Mouse (Mus musculus) intestine, embryonic 15.5 days (tissue): Measurements from ENCODE around the gene Tatdn3. TPM values are rescaled to one million over a fixed set of nuclear protein-coding genes. Genes with fewer than 3 reads are reported as not detected.

ENCODE experiments used
- ATAC-seq: fragments of 200-750 bp; cut with Nextera tagmentation; 2 replicates; pipeline ENCODE4 v1.8.0; 2017; ENCODE audit warnings: moderate TSS enrichment, moderate library complexity
- H3K27ac ChIP-seq: fragments of 300-500 bp; sonication (generic); 2 replicates; pipeline ENCODE4 v1.5.1; 2015; ENCODE audit warnings: mild to moderate bottlenecking, inconsistent platforms
- H3K27me3 ChIP-seq: fragments of 300-500 bp; sonication (generic); replicated peaks from 2 replicates; pipeline ENCODE4 v1.6.1; 2015; ENCODE audit warnings: inconsistent platforms
- H3K36me3 ChIP-seq: fragments of 300-500 bp; sonication (generic); 2 replicates; pipeline ENCODE4 v1.6.1; 2015; ENCODE audit warnings: inconsistent platforms
- H3K4me1 ChIP-seq: fragments of 300-500 bp; sonication (generic); replicated peaks from 2 replicates; pipeline ENCODE4 v1.6.1; 2015; ENCODE audit warnings: inconsistent platforms
- H3K4me2 ChIP-seq: fragments of 300-500 bp; sonication (generic); replicated peaks from 2 replicates; pipeline ENCODE4 v1.6.1; 2015; ENCODE audit warnings: mild to moderate bottlenecking, inconsistent platforms
- H3K4me3 ChIP-seq: fragments of 300-500 bp; sonication (generic); replicated peaks from 2 replicates; pipeline ENCODE4 v1.5.1; 2015; ENCODE audit warnings: inconsistent platforms
- H3K9ac ChIP-seq: fragments of 300-500 bp; sonication (generic); 2 replicates; pipeline ENCODE4 v1.6.1; 2015; ENCODE audit warnings: inconsistent platforms
- H3K9me3 ChIP-seq: fragments of 300-500 bp; sonication (generic); 2 replicates; pipeline ENCODE4 v1.6.1; 2016; ENCODE audit warnings: inconsistent platforms
- WGBS: fragments of 180-500 bp; shearing (Covaris S2); methylation state at CpG from one replicate; pipeline ENCODE4 v1.1.7; 2015; 5-methylcytosine and 5-hydroxymethylcytosine counted together
- polyA plus RNA-seq: library from polyadenylated mRNA; unstranded; fragments of >200 nt; fragmentation: Nextera tagmentation; extraction: Ambion mirVana; gene quantifications from 2 replicates; pipeline ENCODE4 v1.2.1, GENCODE M21; 2015

Gene Tatdn3
- polyA plus RNA-seq, 1 experiment from 2014 or later, result 12.6 TPM

- 0 out of 2 replicates have a peak, but pooled peaks cover 5% of the 10 kb centered on the region for H3K4me1 ChIP-seq
- no peak overlapping the region for H3K4me2 ChIP-seq
- no peaks in the 10 kb centered on the region for H3K9me3 ChIP-seq
- H3K4me3 ChIP-seq, result no peak overlapping the region
- no peak overlapping the region for H3K9ac ChIP-seq
- H3K27me3 ChIP-seq, result no peaks in the 10 kb centered on the region
- WGBS, result 78% methylated on average over 16 of the region's 16 CpGs
- peak; percentile 84 for ATAC-seq
- H3K27ac ChIP-seq, result peak overlapping the region; percentile 54
- H3K36me3 ChIP-seq, result peaks cover 25% of the 10 kb centered on the region; the same call in 1 of the 2 replicates
Observed at GRCm38 (mm10) chr1:191072329-191072913, 9.7 kb upstream of the Tatdn3 start.

GRCm38 (mm10) chr1:191071613-191072012 is 8.9 kb upstream of the Tatdn3 start:
- Histone ChIP-seq H3K36me3 (peaks cover 25% of the 10 kb centered on the region; the same call in 1 of the 2 replicates), H3K27me3 (no peaks in the 10 kb centered on the region), H3K4me1 (0 out of 2 replicates have a peak, but pooled peaks cover 5% of the 10 kb centered on the region), H3K9ac (no peak overlapping the region), H3K9me3 (no peaks in the 10 kb centered on the region), H3K4me2 (no peak overlapping the region), H3K4me3 (no peak overlapping the region), H3K27ac (peak overlapping the region; percentile 77)
- ATAC-seq, result peak; percentile 76
- 66% methylated on average over 6 of the region's 6 CpGs for WGBS

GRCm38 (mm10) chr1:191070259-191070658 is 7.5 kb upstream of the Tatdn3 start:
- H3K27ac ChIP-seq, result peak overlapping the region; percentile 77; the same call in 1 of the 2 replicates
- no peaks in the 10 kb centered on the region for H3K27me3 ChIP-seq
- H3K36me3 ChIP-seq, result peaks cover 35% of the 10 kb centered on the region; the same call in 1 of the 2 replicates
- H3K4me1 ChIP-seq, result 0 out of 2 replicates have a peak, but pooled peaks cover 5% of the 10 kb centered on the region
- no peak overlapping the region for H3K4me3 ChIP-seq
- 83% methylated on average over 4 of the region's 4 CpGs for WGBS
- H3K9me3 ChIP-seq, result no peaks in the 10 kb centered on the region
- no peak overlapping the region for H3K9ac ChIP-seq
- H3K4me2 ChIP-seq, result no peak overlapping the region
- no peak for ATAC-seq

GRCm38 (mm10) chr1:191068377-191068776 is 5.6 kb upstream of the Tatdn3 start:
- peaks cover 29% of the 10 kb centered on the region; the same call in 1 of the 2 replicates for H3K36me3 ChIP-seq
- no peak overlapping the region for H3K9ac ChIP-seq
- 82% methylated on average over 5 of the region's 5 CpGs for whole genome bisulfite sequencing
- ATAC-seq, result no peak
- H3K27ac ChIP-seq, result no peak overlapping the region
- peaks cover 14% of the 10 kb centered on the region; the same call in 1 of the 2 replicates for H3K4me1 ChIP-seq
- H3K4me2 ChIP-seq, result no peak overlapping the region
- H3K9me3 ChIP-seq, result no peaks in the 10 kb centered on the region
- H3K27me3 ChIP-seq, result no peaks in the 10 kb centered on the region
- H3K4me3 ChIP-seq, result no peak overlapping the region

GRCm38 (mm10) chr1:191065188-191065587 is 2.5 kb upstream of the Tatdn3 start:
- Histone ChIP-seq H3K27me3 (no peaks in the 10 kb centered on the region), H3K4me2 (no peak overlapping the region), H3K4me1 (peaks cover 11% of the 10 kb centered on the region; the same call in 1 of the 2 replicates), H3K9ac (no peak overlapping the region), H3K4me3 (no peak overlapping the region), H3K9me3 (no peaks in the 10 kb centered on the region), H3K27ac (no peak overlapping the region), H3K36me3 (peaks cover 23% of the 10 kb centered on the region; the same call in 1 of the 2 replicates)
- ATAC-seq, result no peak
- 75% methylated on average over 4 of the region's 4 CpGs for WGBS

- no peak overlapping the region for H3K4me3 ChIP-seq
- 91% methylated on average over 2 of the region's 2 CpGs for WGBS
- H3K4me1 ChIP-seq, result peaks cover 11% of the 10 kb centered on the region; the same call in 1 of the 2 replicates
- no peaks in the 10 kb centered on the region for H3K27me3 ChIP-seq
- no peaks in the 10 kb centered on the region for H3K9me3 ChIP-seq
- H3K27ac ChIP-seq, result no peak overlapping the region
- no peak overlapping the region for H3K4me2 ChIP-seq
- ATAC-seq, result no peak
- no peak overlapping the region for H3K9ac ChIP-seq
- H3K36me3 ChIP-seq, result peaks cover 21% of the 10 kb centered on the region; the same call in 1 of the 2 replicates
Observed at GRCm38 (mm10) chr1:191064535-191064934, 1.8 kb upstream of the Tatdn3 start.

- peaks cover 15% of the 10 kb centered on the region; the same call in 1 of the 2 replicates for H3K36me3 ChIP-seq
- peak overlapping the region; percentile 89 for H3K4me3 ChIP-seq
- peak overlapping the region; percentile 77 for H3K9ac ChIP-seq
- ATAC-seq, result no peak
- peak overlapping the region; percentile 74 for H3K4me2 ChIP-seq
- peaks cover 11% of the 10 kb centered on the region; the same call in 1 of the 2 replicates for H3K4me1 ChIP-seq
- no peaks in the 10 kb centered on the region for H3K27me3 ChIP-seq
- no peak overlapping the region for H3K27ac ChIP-seq
- H3K9me3 ChIP-seq, result no peaks in the 10 kb centered on the region
- WGBS, result 57% methylated on average over 9 of the region's 9 CpGs
Observed at GRCm38 (mm10) chr1:191063700-191064099, 968 bp upstream of the Tatdn3 start.

- ATAC-seq, result peak; percentile 48
Observed at GRCm38 (mm10) chr1:191062241-191062780, 421 bp downstream of the Tatdn3 start.

GRCm38 (mm10) chr1:191057461-191057860 is 5.3 kb downstream of the Tatdn3 start:
- 65% methylated on average over 3 of the region's 3 CpGs for WGBS
- Histone ChIP-seq H3K36me3 (no peaks in the 10 kb centered on the region), H3K4me3 (no peak overlapping the region), H3K27me3 (no peaks in the 10 kb centered on the region), H3K9ac (no peak overlapping the region), H3K9me3 (no peaks in the 10 kb centered on the region), H3K4me1 (0 out of 2 replicates have a peak, but pooled peaks cover 2% of the 10 kb centered on the region), H3K27ac (no peak overlapping the region), H3K4me2 (no peak overlapping the region)
- ATAC-seq, result no peak

More at GRCm38 (mm10) chr1:191062241-191062780, 421 bp downstream of the Tatdn3 start:
- Histone ChIP-seq H3K27ac (no peak overlapping the region), H3K36me3 (peaks cover 11% of the 10 kb centered on the region; the same call in 1 of the 2 replicates), H3K4me1 (peaks cover 11% of the 10 kb centered on the region; the same call in 1 of the 2 replicates), H3K27me3 (no peaks in the 10 kb centered on the region), H3K9me3 (no peaks in the 10 kb centered on the region), H3K4me2 (peak overlapping the region; percentile 74), H3K9ac (peak overlapping the region; percentile 77), H3K4me3 (peak overlapping the region; percentile 89)
- WGBS, result 5% methylated on average over 15 of the region's 15 CpGs

- no peaks in the 10 kb centered on the region for H3K36me3 ChIP-seq
- H3K27ac ChIP-seq, result no peak overlapping the region
- no peak overlapping the region for H3K4me3 ChIP-seq
- H3K9me3 ChIP-seq, result no peaks in the 10 kb centered on the region
- WGBS, result 67% methylated on average over 2 of the region's 2 CpGs
- H3K4me1 ChIP-seq, result no peaks in the 10 kb centered on the region
- H3K4me2 ChIP-seq, result no peak overlapping the region
- H3K27me3 ChIP-seq, result no peaks in the 10 kb centered on the region
- 0 out of 2 replicates have a peak, but pooled peaks have one; percentile 3 for ATAC-seq
- H3K9ac ChIP-seq, result no peak overlapping the region
Observed at GRCm38 (mm10) chr1:191055533-191055873, 7.2 kb downstream of the Tatdn3 start.

- no peaks in the 10 kb centered on the region for H3K9me3 ChIP-seq
- peak; percentile 59; the same call in 1 of the 2 replicates for ATAC-seq
- H3K27ac ChIP-seq, result no peak overlapping the region
- 71% methylated on average over 8 of the region's 8 CpGs for WGBS
- H3K4me2 ChIP-seq, result no peak overlapping the region
- H3K27me3 ChIP-seq, result no peaks in the 10 kb centered on the region
- H3K9ac ChIP-seq, result no peak overlapping the region
- H3K4me1 ChIP-seq, result no peaks in the 10 kb centered on the region
- no peak overlapping the region for H3K4me3 ChIP-seq
- H3K36me3 ChIP-seq, result no peaks in the 10 kb centered on the region
Observed at GRCm38 (mm10) chr1:191054870-191055532, 7.7 kb downstream of the Tatdn3 start.

- no peak overlapping the region for H3K27ac ChIP-seq
- H3K9me3 ChIP-seq, result no peaks in the 10 kb centered on the region
- 69% methylated on average over 3 of the region's 3 CpGs for WGBS
- H3K4me1 ChIP-seq, result no peaks in the 10 kb centered on the region
- H3K9ac ChIP-seq, result no peak overlapping the region
- H3K36me3 ChIP-seq, result no peaks in the 10 kb centered on the region
- H3K4me2 ChIP-seq, result no peak overlapping the region
- no peaks in the 10 kb centered on the region for H3K27me3 ChIP-seq
- H3K4me3 ChIP-seq, result no peak overlapping the region
- peak; percentile 71; the same call in 1 of the 2 replicates for ATAC-seq
Observed at GRCm38 (mm10) chr1:191053555-191053954, 9.2 kb downstream of the Tatdn3 start.
